Mouse (Mus musculus) megakaryocyte, embryonic 14.5 days (primary cell): ENCODE results near the gene March2.

ENCODE experiments used
- FLI1 ChIP-seq: IDR thresholded peaks from 2 replicates; pipeline ENCODE4 v1.6.1; 2012; ENCODE audit warnings: low read length, inconsistent platforms, mixed read lengths
- GATA1 ChIP-seq: IDR thresholded peaks from 3 replicates; pipeline ENCODE4 v1.6.1; 2012; ENCODE audit warnings: mixed read lengths, low read length, inconsistent platforms, borderline replicate concordance

GRCm38 (mm10) chr17:33703091-33703490, 15.4 kb downstream of the March2 start:
- TF ChIP-seq GATA1, result no peak
- TF ChIP-seq FLI1, result no peak
